Mouse (Mus musculus) kidney, embryonic 14.5 days (tissue): ENCODE measurements around the gene Krtap5-3. TPM values are rescaled to one million over a fixed set of nuclear protein-coding genes. Genes with fewer than 3 reads are reported as not detected.

Experiments used
- ATAC-seq: fragments of 200-750 bp; cut with Nextera tagmentation; 2 replicates; pipeline ENCODE4 v1.8.0; 2017; ENCODE audit warnings: moderate number of reproducible peaks, mild to moderate bottlenecking, moderate TSS enrichment, moderate library complexity; ENCODE audit not compliant: low FRiP score, low TSS enrichment
- H3K27ac ChIP-seq: fragments of 300-500 bp; sonication (generic); 2 replicates; pipeline ENCODE4 v1.5.1; 2014; ENCODE audit warnings: low read depth, mild to moderate bottlenecking, low read length, moderate library complexity, mixed read lengths
- H3K27me3 ChIP-seq: fragments of 300-500 bp; sonication (generic); 2 replicates; pipeline ENCODE4 v1.6.1; 2014; ENCODE audit warnings: mild to moderate bottlenecking, low read length; ENCODE audit not compliant: control insufficient read depth, insufficient read depth
- H3K36me3 ChIP-seq: fragments of 300-500 bp; sonication (generic); 2 replicates; pipeline ENCODE4 v1.6.1; 2014; ENCODE audit warnings: low read length, mixed read lengths; ENCODE audit not compliant: control insufficient read depth, insufficient read depth
- H3K4me1 ChIP-seq: fragments of 300-500 bp; sonication (generic); 2 replicates; pipeline ENCODE4 v1.6.1; 2014; ENCODE audit warnings: low read length, mixed read lengths; ENCODE audit not compliant: control insufficient read depth, insufficient read depth
- H3K4me2 ChIP-seq: fragments of 300-500 bp; sonication (generic); replicated peaks from 2 replicates; pipeline ENCODE4 v1.6.1; 2014; ENCODE audit warnings: low read depth, mild to moderate bottlenecking, low read length
- H3K4me3 ChIP-seq: fragments of 300-500 bp; sonication (generic); 2 replicates; pipeline ENCODE4 v1.5.1; 2014; ENCODE audit warnings: mild to moderate bottlenecking, low read length
- H3K9ac ChIP-seq: fragments of 300-500 bp; sonication (generic); 2 replicates; pipeline ENCODE4 v1.6.1; 2014; ENCODE audit warnings: low read depth, mild to moderate bottlenecking, low read length, moderate library complexity
- H3K9me3 ChIP-seq: fragments of 300-500 bp; sonication (generic); 2 replicates; pipeline ENCODE4 v1.6.1; 2016; ENCODE audit warnings: low read length; ENCODE audit not compliant: control insufficient read depth
- WGBS: fragments of 180-500 bp; shearing (Covaris S2); extraction: QIAGEN DNeasy Blood & Tissue Kit; methylation state at CpG from one replicate; pipeline ENCODE4 v1.1.7; 2014; 5-methylcytosine and 5-hydroxymethylcytosine counted together
- polyA plus RNA-seq: library from polyadenylated mRNA; unstranded; fragments of >200 nt; fragmentation: Nextera tagmentation; extraction: Ambion mirVana; gene quantifications from 2 replicates; pipeline ENCODE4 v1.2.1, GENCODE M21; 2014

Gene Krtap5-3
- polyA plus RNA-seq, 1 experiment from 2014 or later: not detected

DNA sequence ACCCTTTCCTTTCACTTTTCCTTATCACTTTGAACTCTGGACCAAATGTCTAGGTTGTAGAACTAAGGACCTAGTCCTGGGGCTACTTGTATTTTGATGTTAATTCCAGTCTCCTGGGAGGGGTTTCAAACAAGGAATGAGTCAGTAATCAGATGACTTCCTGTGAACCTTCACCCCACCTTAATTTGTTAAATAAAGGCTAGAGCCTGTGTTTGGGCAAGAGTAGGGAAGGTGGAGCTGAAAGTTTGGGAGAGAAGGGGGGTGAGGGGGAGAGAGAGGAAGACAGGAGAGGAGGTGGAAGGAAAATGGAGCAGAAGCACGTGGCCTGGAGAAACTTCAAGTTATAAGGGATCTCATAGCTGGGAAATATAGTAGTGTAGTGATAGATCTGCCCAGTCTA lies 30.4 kb downstream of the Krtap5-3 start:
- ATAC-seq: no peak
- Histone ChIP-seq H3K4me3 (no peak overlapping the region), H3K9ac (no peak overlapping the region), H3K27ac (no peak overlapping the region), H3K36me3 (no peaks in the 10 kb centered on the region), H3K4me1 (no peaks in the 10 kb centered on the region), H3K27me3 (no peaks in the 10 kb centered on the region), H3K4me2 (no peak overlapping the region), H3K9me3 (peaks cover 8% of the 10 kb centered on the region)
- 25% methylated on average over 1 of the region's 1 CpGs for whole genome bisulfite sequencing

DNA sequence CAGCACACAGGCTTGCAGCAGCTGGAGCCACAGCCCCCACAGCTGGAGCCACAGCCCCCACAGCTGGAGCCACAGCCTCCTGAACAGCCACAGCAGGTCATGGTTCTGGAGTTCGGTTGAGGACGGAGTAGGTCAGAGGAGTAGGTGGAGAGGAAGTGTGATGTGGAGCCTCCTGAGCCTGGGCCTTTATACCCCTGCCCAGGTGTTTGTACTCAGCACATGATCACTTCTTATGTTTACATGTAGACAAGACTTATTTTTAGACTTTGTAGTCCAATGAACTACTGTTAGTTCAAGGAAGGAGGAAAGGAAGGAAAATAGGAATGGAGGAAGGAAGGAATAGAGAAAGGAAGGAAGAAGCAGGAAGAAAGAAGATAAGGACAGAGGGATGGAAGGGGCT lies 39.8 kb downstream of the Krtap5-3 start, which contains the start of gene Gm40460:
Gene Gm40460, minus strand, starts transcription at position 101 of the 400 bp plus-strand sequence.
- Histone ChIP-seq H3K4me3 (no peak within 1 kb of the TSS), H3K4me1 (no peaks in the 10 kb centered on the region), H3K27ac (no peak within 1 kb of the TSS), H3K36me3 (no peaks in the 10 kb centered on the region), H3K27me3 (no peaks in the 10 kb centered on the region), H3K4me2 (no peak within 1 kb of the TSS), H3K9me3 (no peaks in the 10 kb centered on the region; the same call in 1 of the 2 replicates), H3K9ac (no peak within 1 kb of the TSS)
- no peak for ATAC-seq
- WGBS: 26% methylated on average over 2 of the region's 2 CpGs

DNA sequence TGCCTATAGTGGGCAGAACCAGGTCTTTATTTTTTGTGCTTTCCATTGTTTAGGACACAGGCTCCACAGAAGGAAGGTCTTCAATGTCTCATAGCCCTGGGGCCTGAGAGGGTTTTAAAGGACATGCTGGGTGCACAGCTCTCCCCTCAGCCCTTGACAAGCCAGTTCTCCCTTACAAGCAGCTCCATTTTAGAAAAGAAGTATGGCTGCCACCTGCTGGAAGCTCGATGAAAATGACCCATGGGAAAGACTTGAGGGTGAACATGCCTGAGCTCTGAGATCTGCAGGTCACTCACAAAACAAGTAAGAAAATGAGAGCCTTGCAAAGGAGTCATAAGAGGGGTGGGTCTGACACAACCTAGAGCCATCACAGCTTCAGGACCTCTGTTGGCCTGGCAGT lies 48.7 kb downstream of the Krtap5-3 start:
- H3K4me2 ChIP-seq: no peak overlapping the region
- no peak overlapping the region for H3K9ac ChIP-seq
- ATAC-seq: no peak
- no peaks in the 10 kb centered on the region for H3K4me1 ChIP-seq
- no peak overlapping the region for H3K4me3 ChIP-seq
- no peak overlapping the region for H3K27ac ChIP-seq
- H3K36me3 ChIP-seq: no peaks in the 10 kb centered on the region
- H3K9me3 ChIP-seq: no peaks in the 10 kb centered on the region
- H3K27me3 ChIP-seq: no peaks in the 10 kb centered on the region
- 0% methylated on average over 1 of the region's 1 CpGs for WGBS

Other genes with a start within 250 kb of the Krtap5-3 start
- 63.8 and 65.8 TPM in 2 replicates for gene Mob2, start 140.3 kb upstream of the Krtap5-3 start, polyA plus RNA-seq
- 1.2 and 1.3 TPM in 2 replicates for gene Dusp8, start 105.5 kb upstream of the Krtap5-3 start, polyA plus RNA-seq
- not detected in 2 replicates for gene Gm45618, start 80.6 kb upstream of the Krtap5-3 start, polyA plus RNA-seq
- gene Gm39115, start 65.3 kb upstream of the Krtap5-3 start, polyA plus RNA-seq: not detected in 2 replicates
- not detected in 2 replicates for gene Gm45337, start 56.8 kb upstream of the Krtap5-3 start, polyA plus RNA-seq
- not detected in 2 replicates for gene Gm29735, start 44.3 kb upstream of the Krtap5-3 start, polyA plus RNA-seq
- not detected in 2 replicates for gene Gm4553, start 35.6 kb upstream of the Krtap5-3 start, polyA plus RNA-seq
- gene Krtap5-2, start 25.4 kb upstream of the Krtap5-3 start, polyA plus RNA-seq: not detected in 2 replicates
- gene Gm10153, start 11.0 kb upstream of the Krtap5-3 start, polyA plus RNA-seq: not detected in 2 replicates
- gene Gm7579, start 10.5 kb downstream of the Krtap5-3 start, polyA plus RNA-seq: not detected in 2 replicates
- not detected in 2 replicates for gene Krtap5-5, start 28.6 kb downstream of the Krtap5-3 start, polyA plus RNA-seq
- not detected in 2 replicates for gene Gm40460, start 39.7 kb downstream of the Krtap5-3 start, polyA plus RNA-seq
- not detected in 2 replicates for gene Gm2431, start 57.0 kb downstream of the Krtap5-3 start, polyA plus RNA-seq
- gene Gm4559, start 73.0 kb downstream of the Krtap5-3 start, polyA plus RNA-seq: not detected in 2 replicates
- gene Krtap5-1, start 95.8 kb downstream of the Krtap5-3 start, polyA plus RNA-seq: not detected in 2 replicates
- not detected in 2 replicates for gene Krtap5-4, start 102.2 kb downstream of the Krtap5-3 start, polyA plus RNA-seq
- gene Ifitm10, start 172.4 kb downstream of the Krtap5-3 start, polyA plus RNA-seq: 1.4 and 1.7 TPM in 2 replicates
- not detected in 2 replicates for gene Gm49369, start 181.3 kb downstream of the Krtap5-3 start, polyA plus RNA-seq
- gene Ctsd, start 186.7 kb downstream of the Krtap5-3 start, polyA plus RNA-seq: 223 and 260 TPM in 2 replicates
- gene Syt8, start 233.5 kb downstream of the Krtap5-3 start, polyA plus RNA-seq: not detected in 2 replicates
- gene Tnni2, start 240.4 kb downstream of the Krtap5-3 start, polyA plus RNA-seq: 3.1 and 3.7 TPM in 2 replicates